Mouse (Mus musculus) C2C12 (cell line): ENCODE measurements around the gene Tbl1xr1. TPM values are rescaled to one million over a fixed set of nuclear protein-coding genes. Genes with fewer than 3 reads are reported as not detected.

Source experiments
- H3K27me3 ChIP-seq: one replicate; pipeline ENCODE4 v1.6.1; 2011; ENCODE audit not compliant: control insufficient read depth, insufficient read depth, insufficient read length
- H3K36me3 ChIP-seq: one replicate; pipeline ENCODE4 v1.6.1; 2011; ENCODE audit not compliant: control insufficient read depth, insufficient read depth
- H3K4me3 ChIP-seq: one replicate; pipeline ENCODE4 v1.5.1; 2011; ENCODE audit warnings: mild to moderate bottlenecking, control low read depth; ENCODE audit not compliant: poor library complexity, insufficient read depth, severe bottlenecking
- H3K79me2 ChIP-seq: one replicate; pipeline ENCODE4 v1.6.1; 2011; ENCODE audit not compliant: control insufficient read depth, insufficient read depth
- H3K79me3 ChIP-seq: one replicate; pipeline ENCODE4 v1.6.1; 2011; ENCODE audit warnings: low read depth, control low read depth
- H3ac ChIP-seq: one replicate; pipeline ENCODE3; 2011; ENCODE audit warnings: low read depth; ENCODE audit not compliant: control insufficient read depth, insufficient read length
- CEBPB ChIP-seq: IDR thresholded peaks from one replicate; pipeline ENCODE4 v1.6.1; 2011; ENCODE audit warnings: low read depth, mild to moderate bottlenecking, control low read depth, moderate library complexity
- CTCF ChIP-seq: IDR thresholded peaks from one replicate; pipeline ENCODE4 v1.5.1; 2011; ENCODE audit not compliant: control insufficient read depth, insufficient read depth, insufficient read length
- FOSL1 ChIP-seq: IDR thresholded peaks from one replicate; pipeline ENCODE4 v1.8.0; 2011; ENCODE audit warnings: mild to moderate bottlenecking, low read length; ENCODE audit not compliant: poor library complexity, insufficient read depth, severe bottlenecking
- MAX ChIP-seq: IDR thresholded peaks from one replicate; pipeline ENCODE4 v1.6.1; 2011; ENCODE audit warnings: mild to moderate bottlenecking, control low read depth
- MYOD1 ChIP-seq: IDR thresholded peaks from one replicate; pipeline ENCODE4 v1.6.1; 2011; ENCODE audit warnings: low read depth; ENCODE audit not compliant: control insufficient read depth, insufficient read length
- MYOG ChIP-seq: IDR thresholded peaks from one replicate; pipeline ENCODE4 v1.6.1; 2011; ENCODE audit not compliant: control insufficient read depth, insufficient read length; ENCODE audit errors: extremely low read depth
- USF1 ChIP-seq: IDR thresholded peaks from one replicate; pipeline ENCODE4 v1.6.1; 2011; ENCODE audit warnings: low read depth, mild to moderate bottlenecking, control low read depth, moderate library complexity
- polyA plus RNA-seq: library from polyadenylated mRNA; unstranded; fragments of >200 nt; fragmentation: generic; extraction: Trizol; gene quantifications from one replicate; pipeline ENCODE4 v1.2.1, GENCODE M21; 2012; ENCODE audit warnings: missing spikeins

Tbl1xr1 gene
- polyA plus RNA-seq, 1 experiment = 6.1 TPM

DNA sequence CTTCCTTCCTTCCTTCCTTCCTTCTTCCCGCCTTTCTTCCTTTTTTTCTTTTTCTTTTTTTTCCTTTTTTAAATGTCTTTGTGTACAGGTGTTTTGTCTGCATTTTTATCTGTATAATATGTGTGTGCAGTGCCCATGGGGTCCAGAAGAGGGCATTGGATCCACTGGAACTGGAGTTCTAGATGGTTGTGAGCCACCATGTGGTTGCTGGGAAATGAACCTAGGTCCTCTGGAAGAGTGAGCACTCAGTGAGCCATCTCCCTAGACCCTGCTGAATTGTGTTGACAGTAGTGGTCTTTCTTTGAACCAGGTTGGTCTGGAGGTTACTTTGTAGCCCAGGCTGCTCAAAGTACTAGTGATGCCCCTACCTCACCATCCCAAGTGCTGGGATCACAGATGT, 33.2 kb downstream of the Tbl1xr1 start:
- Histone ChIP-seq H3K4me3 (no peak overlapping the region), H3K27me3 (no peaks in the 10 kb centered on the region), H3K36me3 (no peaks in the 10 kb centered on the region), H3K79me3 (peaks cover 83% of the 10 kb centered on the region), H3K79me2 (peaks cover 100% of the 10 kb centered on the region), H3ac (no peak overlapping the region)
- no peak for TF ChIP-seq MYOD1
- TF ChIP-seq CTCF = no peak

DNA sequence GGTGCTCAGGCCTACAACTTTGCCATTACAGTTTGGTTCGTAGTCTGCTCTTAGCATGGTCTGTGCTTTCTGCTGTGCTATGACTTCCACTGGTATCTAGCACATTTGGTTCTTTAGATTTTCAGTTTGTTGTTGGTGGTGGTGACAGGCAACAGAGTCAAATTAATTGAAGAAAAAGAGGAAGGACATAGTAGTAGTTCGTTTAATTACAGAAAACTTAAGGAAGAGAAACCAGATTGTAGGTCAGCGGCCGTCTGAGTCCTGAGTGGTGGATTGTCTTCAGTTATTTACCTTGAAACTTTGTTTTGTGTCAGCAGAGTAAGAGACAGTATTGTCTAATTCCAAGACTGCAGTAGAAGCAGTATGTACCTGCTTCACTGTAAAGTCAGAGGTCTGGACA, 37.3 kb downstream of the Tbl1xr1 start:
- TF ChIP-seq FOSL1 (no peak), MYOG (no peak), CTCF (no peak), CEBPB (no peak), MAX (no peak), USF1 (no peak), MYOD1 (no peak)
- Histone ChIP-seq H3K79me2 (peaks cover 100% of the 10 kb centered on the region), H3K79me3 (peaks cover 90% of the 10 kb centered on the region), H3ac (no peak overlapping the region), H3K36me3 (no peaks in the 10 kb centered on the region), H3K27me3 (no peaks in the 10 kb centered on the region), H3K4me3 (no peak overlapping the region)

DNA sequence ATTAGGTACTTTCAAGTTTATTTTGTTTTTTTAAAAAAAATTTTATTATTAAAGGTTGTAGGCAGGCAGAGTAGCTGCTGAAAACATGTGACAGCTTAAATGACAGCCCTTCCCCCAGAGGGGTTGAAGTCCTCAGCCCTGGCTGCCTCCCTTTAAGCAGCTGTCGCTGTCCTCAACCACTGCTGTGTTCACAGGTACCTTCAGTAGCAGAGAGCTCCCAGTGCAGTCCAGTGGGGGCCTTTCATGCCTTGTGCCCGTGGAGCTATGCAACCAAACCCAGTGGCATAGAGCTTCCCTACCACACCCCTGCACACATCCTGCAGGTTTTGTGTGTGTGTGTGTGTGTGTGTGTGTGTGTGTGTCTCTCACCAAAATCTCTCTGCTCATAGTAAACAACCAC, 38.8 kb downstream of the Tbl1xr1 start:
- no peak for TF ChIP-seq MYOG
- TF ChIP-seq CEBPB = no peak
- no peak for TF ChIP-seq MYOD1
- no peak for TF ChIP-seq MAX
- TF ChIP-seq CTCF = no peak
- no peak for TF ChIP-seq USF1
- TF ChIP-seq FOSL1 = no peak
- H3K79me3 ChIP-seq = peaks cover 90% of the 10 kb centered on the region
- no peak overlapping the region for H3ac ChIP-seq
- no peaks in the 10 kb centered on the region for H3K27me3 ChIP-seq
- H3K36me3 ChIP-seq = no peaks in the 10 kb centered on the region
- no peak overlapping the region for H3K4me3 ChIP-seq
- peaks cover 100% of the 10 kb centered on the region for H3K79me2 ChIP-seq

DNA sequence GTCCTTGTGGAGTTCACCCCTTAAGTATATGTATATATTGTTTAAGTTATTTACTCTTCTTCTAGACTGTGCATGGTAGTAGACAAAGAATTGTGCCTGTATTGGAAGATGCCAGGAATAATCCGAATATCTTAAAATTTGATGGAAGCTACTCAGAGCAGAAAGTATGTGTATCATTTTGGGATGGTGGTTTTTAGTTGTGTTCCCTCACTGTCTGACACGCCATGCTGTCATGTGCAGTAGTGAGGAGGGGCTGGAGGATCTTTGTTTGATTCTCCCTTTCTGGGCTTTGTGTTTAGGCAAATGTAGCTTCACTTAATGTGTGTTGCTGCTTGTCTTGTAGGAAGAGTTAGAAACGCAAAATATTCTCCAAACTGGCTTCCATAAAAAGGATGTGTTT, 39.2 kb downstream of the Tbl1xr1 start:
- H3ac ChIP-seq = no peak overlapping the region
- H3K79me2 ChIP-seq = peaks cover 100% of the 10 kb centered on the region
- no peaks in the 10 kb centered on the region for H3K36me3 ChIP-seq
- no peak for TF ChIP-seq FOSL1
- TF ChIP-seq USF1 = no peak
- no peak for TF ChIP-seq MAX
- TF ChIP-seq CEBPB = no peak
- no peak for TF ChIP-seq CTCF
- peaks cover 91% of the 10 kb centered on the region for H3K79me3 ChIP-seq
- H3K4me3 ChIP-seq = no peak overlapping the region
- no peaks in the 10 kb centered on the region for H3K27me3 ChIP-seq

DNA sequence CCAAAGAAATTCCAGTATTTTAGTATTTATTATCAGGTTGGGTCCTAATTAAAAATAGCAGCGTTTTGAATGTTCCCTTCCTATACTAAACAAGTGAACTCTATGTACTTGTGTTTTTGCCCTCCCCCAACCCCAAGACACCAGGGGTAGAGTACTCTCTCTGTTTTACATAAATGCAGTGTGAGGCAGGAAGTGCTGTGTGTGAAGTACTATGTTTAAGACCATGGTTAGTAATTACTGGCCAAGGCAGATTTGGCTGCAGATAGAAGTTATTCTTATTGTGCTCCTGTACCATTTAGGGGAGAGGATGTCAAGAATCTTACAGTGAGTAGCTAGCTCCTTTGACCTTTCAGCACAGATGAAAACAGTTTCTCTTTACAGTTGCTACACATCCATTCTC, 39.7 kb downstream of the Tbl1xr1 start:
- no peaks in the 10 kb centered on the region for H3K27me3 ChIP-seq
- H3K79me3 ChIP-seq = peaks cover 91% of the 10 kb centered on the region
- no peak for TF ChIP-seq CEBPB
- no peak for TF ChIP-seq USF1
- TF ChIP-seq CTCF = no peak
- no peak for TF ChIP-seq MYOG
- TF ChIP-seq FOSL1 = no peak
- TF ChIP-seq MYOD1 = no peak
- no peak for TF ChIP-seq MAX
- H3K4me3 ChIP-seq = no peak overlapping the region
- peaks cover 100% of the 10 kb centered on the region for H3K79me2 ChIP-seq
- no peak overlapping the region for H3ac ChIP-seq
- no peaks in the 10 kb centered on the region for H3K36me3 ChIP-seq

DNA sequence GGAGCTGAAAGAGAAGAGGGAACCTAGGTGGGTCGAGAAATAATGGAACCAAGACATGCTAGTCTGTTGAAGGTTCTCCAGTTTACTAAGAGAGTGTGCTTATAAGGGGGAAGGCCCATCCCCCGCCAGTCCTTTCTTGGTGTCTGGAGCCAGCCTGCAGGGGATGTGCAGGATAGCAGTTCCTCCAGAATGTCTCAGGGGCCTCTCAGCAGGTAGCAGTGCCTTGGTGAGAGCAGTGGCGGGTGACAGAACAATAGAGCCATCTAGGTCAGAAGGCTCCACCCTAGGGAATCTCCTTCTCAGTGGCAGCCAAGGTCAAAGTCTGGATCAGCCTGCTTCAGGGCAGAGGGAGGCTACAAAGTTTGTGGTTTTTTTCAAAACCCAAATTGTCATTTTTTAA, 45.3 kb downstream of the Tbl1xr1 start:
- no peak overlapping the region for H3ac ChIP-seq
- no peaks in the 10 kb centered on the region for H3K27me3 ChIP-seq
- H3K79me2 ChIP-seq = peaks cover 100% of the 10 kb centered on the region

More for the DNA sequence above, 45.3 kb downstream of the Tbl1xr1 start:
- Histone ChIP-seq H3K36me3 (no peaks in the 10 kb centered on the region), H3K79me3 (peaks cover 78% of the 10 kb centered on the region), H3K4me3 (no peak overlapping the region)
- TF ChIP-seq FOSL1 = no peak
- no peak for TF ChIP-seq USF1
- TF ChIP-seq CTCF = no peak
- TF ChIP-seq CEBPB = no peak
- no peak for TF ChIP-seq MAX
- no peak for TF ChIP-seq MYOG
- no peak for TF ChIP-seq MYOD1
